Mouse (Mus musculus) forebrain, postnatal 0 days (tissue): Measurements from ENCODE around the gene Phtf1. TPM values are rescaled to one million over a fixed set of nuclear protein-coding genes. Genes with fewer than 3 reads are reported as not detected.

Source experiments
- ATAC-seq: fragments of 200-750 bp; cut with Nextera tagmentation; 2 replicates; pipeline ENCODE4 v1.8.0; 2017; ENCODE audit warnings: mild to moderate bottlenecking, moderate library complexity
- DNase-seq: peaks from one replicate; pipeline ENCODE4 v3.0.0-alpha.2; 2015
- H3K27ac ChIP-seq: fragments of 300-500 bp; sonication (generic); 2 replicates; pipeline ENCODE4 v1.5.1; 2014; ENCODE audit warnings: low read depth, mild to moderate bottlenecking, antibody characterized with exemption, low read length, moderate library complexity, mixed read lengths
- H3K27me3 ChIP-seq: fragments of 300-500 bp; sonication (generic); 2 replicates; pipeline ENCODE4 v1.6.1; 2014; ENCODE audit warnings: mild to moderate bottlenecking, low read length, mixed read lengths; ENCODE audit not compliant: insufficient read depth
- H3K36me3 ChIP-seq: fragments of 300-500 bp; sonication (generic); 2 replicates; pipeline ENCODE4 v1.6.1; 2014; ENCODE audit warnings: mild to moderate bottlenecking, moderate library complexity; ENCODE audit not compliant: insufficient read depth
- H3K4me1 ChIP-seq: fragments of 300-500 bp; sonication (generic); 2 replicates; pipeline ENCODE4 v1.6.1; 2014; ENCODE audit warnings: antibody characterized with exemption; ENCODE audit not compliant: insufficient read depth
- H3K4me2 ChIP-seq: fragments of 300-500 bp; sonication (generic); 2 replicates; pipeline ENCODE4 v1.6.1; 2014; ENCODE audit warnings: low read depth, mild to moderate bottlenecking, moderate library complexity
- H3K4me3 ChIP-seq: fragments of 300-500 bp; sonication (generic); 2 replicates; pipeline ENCODE4 v1.5.1; 2014; ENCODE audit warnings: low read depth, low read length, mixed read lengths
- H3K9ac ChIP-seq: fragments of 300-500 bp; sonication (generic); 2 replicates; pipeline ENCODE4 v1.6.1; 2014; ENCODE audit warnings: mild to moderate bottlenecking
- H3K9me3 ChIP-seq: fragments of 300-500 bp; sonication (generic); 2 replicates; pipeline ENCODE4 v1.6.1; 2016; ENCODE audit warnings: low read length
- CTCF ChIP-seq: sonication (generic); IDR thresholded peaks from 2 replicates; pipeline ENCODE4 v1.5.1; 2016; ENCODE audit warnings: antibody characterized with exemption, control low read depth, low read depth
- WGBS: fragments of 180-500 bp; shearing (Covaris S2); extraction: QIAGEN DNeasy Blood & Tissue Kit; methylation state at CpG from one replicate; pipeline ENCODE4 v1.1.7; 2014; 5-methylcytosine and 5-hydroxymethylcytosine counted together
- polyA plus RNA-seq: library from polyadenylated mRNA; unstranded; fragments of >200 nt; fragmentation: Nextera tagmentation; extraction: Ambion mirVana; gene quantifications from 2 replicates; pipeline ENCODE4 v1.2.1, GENCODE M21; 2015
- total RNA-seq: library from RNA; depleted of rRNA; stranded (reverse); fragments of >200 nt; gene quantifications from 2 replicates; pipeline ENCODE4 v1.2.3, GENCODE M21; 2014

Gene Phtf1
- total and polyA plus RNA-seq, 2 experiments from 2014 or later, result 15.3 to 31.2 TPM

DNA sequence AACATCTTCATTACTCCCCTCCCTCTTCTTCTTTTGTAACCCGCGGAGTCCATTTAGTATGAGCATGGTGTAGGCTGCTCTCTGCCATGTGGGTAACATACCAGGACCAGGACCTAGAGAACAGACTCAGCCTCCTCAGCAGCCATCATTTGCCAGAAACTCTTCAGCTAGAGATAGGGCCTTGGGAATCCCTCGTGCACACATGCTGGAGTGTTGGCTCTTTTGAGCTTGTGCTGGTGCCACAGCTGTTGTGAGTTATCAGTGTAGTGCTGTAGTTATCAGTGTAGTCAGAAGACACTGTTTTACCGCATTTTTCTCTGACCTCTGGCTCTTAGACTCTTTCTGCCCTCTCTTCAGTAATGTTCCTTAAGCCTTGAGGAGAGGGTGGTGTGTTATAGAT is 21.4 kb downstream of the Phtf1 start:
- ATAC-seq (no peak), DNase-seq (no peak)
- H3K4me3 ChIP-seq, result no peak overlapping the region
- H3K27ac ChIP-seq, result no peak overlapping the region
- no peaks in the 10 kb centered on the region for H3K9me3 ChIP-seq
- WGBS, result 93% methylated on average over 4 of the region's 4 CpGs
- H3K27me3 ChIP-seq, result no peaks in the 10 kb centered on the region
- no peak for TF ChIP-seq CTCF
- peaks cover 59% of the 10 kb centered on the region for H3K36me3 ChIP-seq
- no peaks in the 10 kb centered on the region for H3K4me1 ChIP-seq
- H3K9ac ChIP-seq, result no peak overlapping the region
- no peak overlapping the region for H3K4me2 ChIP-seq

DNA sequence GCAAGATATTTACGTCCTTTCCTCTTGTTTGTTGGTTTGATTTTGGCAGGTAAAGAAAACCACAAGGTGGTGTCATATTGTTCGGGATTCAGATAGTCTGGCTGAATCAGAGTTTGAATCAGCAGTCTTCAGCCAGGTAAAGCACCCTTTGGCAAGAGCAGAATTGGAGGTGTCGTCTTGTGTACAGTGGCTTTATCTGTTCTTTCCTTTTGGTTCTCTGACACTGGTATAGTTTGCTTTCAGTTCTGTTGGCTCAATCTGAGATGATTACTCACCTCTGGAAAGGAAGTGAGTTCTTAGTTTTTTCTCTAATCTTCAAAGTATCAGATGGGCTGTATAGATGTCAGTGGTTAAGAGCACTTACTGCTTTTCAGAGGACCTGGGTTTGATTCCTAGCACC is 23.4 kb downstream of the Phtf1 start:
- no peak for ATAC-seq
- Histone ChIP-seq H3K27me3 (no peaks in the 10 kb centered on the region), H3K4me1 (no peaks in the 10 kb centered on the region), H3K9ac (no peak overlapping the region), H3K27ac (no peak overlapping the region), H3K36me3 (peaks cover 61% of the 10 kb centered on the region), H3K9me3 (no peaks in the 10 kb centered on the region), H3K4me3 (no peak overlapping the region), H3K4me2 (no peak overlapping the region)
- 92% methylated on average over 3 of the region's 3 CpGs for WGBS
- no peak for TF ChIP-seq CTCF
- DNase-seq, result no peak

DNA sequence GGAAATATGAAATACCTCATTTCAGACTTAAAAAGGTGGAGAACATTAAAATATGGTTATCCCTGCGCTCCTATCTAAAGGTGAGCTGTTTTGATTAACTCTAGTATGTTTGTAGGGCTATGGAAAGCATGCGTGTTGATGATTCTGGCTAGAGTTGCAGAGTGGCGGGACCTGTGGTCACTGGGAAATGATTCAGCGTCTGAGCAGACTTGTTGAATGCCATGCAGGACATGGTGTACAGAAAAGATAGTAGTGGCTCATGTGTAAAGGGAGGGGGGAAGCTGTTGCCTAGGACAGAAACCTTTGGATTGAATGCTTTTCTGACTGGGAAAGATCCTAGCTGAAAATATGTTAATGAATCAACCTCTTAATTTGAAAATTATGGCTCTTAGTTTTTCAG is 30.8 kb downstream of the Phtf1 start:
- no peaks in the 10 kb centered on the region for H3K4me1 ChIP-seq
- peaks cover 64% of the 10 kb centered on the region for H3K36me3 ChIP-seq
- H3K27me3 ChIP-seq, result no peaks in the 10 kb centered on the region
- no peaks in the 10 kb centered on the region for H3K9me3 ChIP-seq
- no peak overlapping the region for H3K4me2 ChIP-seq
- H3K9ac ChIP-seq, result no peak overlapping the region
- ATAC-seq (no peak), DNase-seq (no peak)
- 96% methylated on average over 4 of the region's 4 CpGs for WGBS
- H3K4me3 ChIP-seq, result no peak overlapping the region
- H3K27ac ChIP-seq, result no peak overlapping the region
- TF ChIP-seq CTCF, result no peak

DNA sequence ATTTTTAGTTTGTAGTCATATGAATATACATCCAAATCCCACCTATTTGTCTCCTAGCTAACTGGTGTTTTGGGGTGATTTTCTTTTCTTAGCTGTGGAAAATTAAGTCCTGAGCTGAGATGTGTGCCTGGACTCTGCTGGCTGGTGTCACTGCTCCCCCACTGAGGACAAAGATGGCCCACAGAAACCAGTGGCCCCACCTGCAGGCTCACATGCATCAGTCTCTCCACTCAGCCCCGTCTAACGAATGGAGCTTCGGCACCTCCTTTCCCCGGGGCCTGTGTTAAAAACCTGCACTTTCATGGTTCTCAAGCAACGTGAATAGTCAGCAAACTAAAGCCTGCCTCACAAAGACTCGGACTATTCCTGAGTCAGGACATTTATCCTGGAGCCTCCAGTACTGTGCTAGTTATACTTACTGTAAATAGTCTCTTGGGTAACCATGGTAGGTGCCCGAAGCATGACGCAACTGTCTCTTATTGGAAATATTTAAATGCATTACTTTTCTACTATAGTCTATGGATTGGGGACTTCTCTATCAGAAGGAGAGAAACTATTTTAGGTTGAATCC is 39.1 kb downstream of the Phtf1 start:
- H3K4me2 ChIP-seq, result no peak overlapping the region
- ATAC-seq, result no peak; the same call in 1 of the 2 replicates
- no peak for TF ChIP-seq CTCF
- H3K27ac ChIP-seq, result no peak overlapping the region
- H3K27me3 ChIP-seq, result no peaks in the 10 kb centered on the region
- DNase-seq, result no peak
- WGBS, result 39% methylated on average over 8 of the region's 8 CpGs
- no peak overlapping the region for H3K9ac ChIP-seq
- H3K4me3 ChIP-seq, result no peak overlapping the region
- no peaks in the 10 kb centered on the region for H3K4me1 ChIP-seq
- no peaks in the 10 kb centered on the region for H3K9me3 ChIP-seq
- peaks cover 45% of the 10 kb centered on the region for H3K36me3 ChIP-seq

DNA sequence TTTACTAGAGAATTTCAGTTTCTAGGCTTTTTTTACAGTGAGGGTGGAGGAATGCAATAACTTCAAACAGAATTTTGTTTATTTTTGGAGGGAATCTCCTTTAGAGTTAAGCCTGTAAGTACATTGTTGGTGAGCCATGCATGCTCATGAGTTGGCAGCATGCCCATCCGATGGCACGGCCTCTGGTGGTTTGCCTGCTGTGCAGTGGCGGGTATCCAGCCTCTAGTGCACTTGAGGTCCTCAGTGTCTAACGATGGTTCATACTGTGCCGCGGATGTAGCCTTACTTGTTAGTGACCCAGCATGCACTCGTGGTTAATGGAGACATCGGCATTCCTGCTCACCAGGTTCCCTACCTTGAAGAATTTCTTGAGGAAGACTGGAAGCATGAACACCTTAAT is 39.6 kb downstream of the Phtf1 start:
- H3K36me3 ChIP-seq, result peaks cover 46% of the 10 kb centered on the region
- H3K9me3 ChIP-seq, result no peaks in the 10 kb centered on the region
- no peak overlapping the region for H3K4me2 ChIP-seq
- H3K4me3 ChIP-seq, result no peak overlapping the region
- H3K9ac ChIP-seq, result no peak overlapping the region
- H3K4me1 ChIP-seq, result no peaks in the 10 kb centered on the region
- peak; percentile 33; the same call in 1 of the 2 replicates for TF ChIP-seq CTCF
- DNase-seq (peak; percentile 50), ATAC-seq (no peak)
- H3K27me3 ChIP-seq, result no peaks in the 10 kb centered on the region
- whole genome bisulfite sequencing, result 23% methylated on average over 8 of the region's 8 CpGs
- no peak overlapping the region for H3K27ac ChIP-seq

DNA sequence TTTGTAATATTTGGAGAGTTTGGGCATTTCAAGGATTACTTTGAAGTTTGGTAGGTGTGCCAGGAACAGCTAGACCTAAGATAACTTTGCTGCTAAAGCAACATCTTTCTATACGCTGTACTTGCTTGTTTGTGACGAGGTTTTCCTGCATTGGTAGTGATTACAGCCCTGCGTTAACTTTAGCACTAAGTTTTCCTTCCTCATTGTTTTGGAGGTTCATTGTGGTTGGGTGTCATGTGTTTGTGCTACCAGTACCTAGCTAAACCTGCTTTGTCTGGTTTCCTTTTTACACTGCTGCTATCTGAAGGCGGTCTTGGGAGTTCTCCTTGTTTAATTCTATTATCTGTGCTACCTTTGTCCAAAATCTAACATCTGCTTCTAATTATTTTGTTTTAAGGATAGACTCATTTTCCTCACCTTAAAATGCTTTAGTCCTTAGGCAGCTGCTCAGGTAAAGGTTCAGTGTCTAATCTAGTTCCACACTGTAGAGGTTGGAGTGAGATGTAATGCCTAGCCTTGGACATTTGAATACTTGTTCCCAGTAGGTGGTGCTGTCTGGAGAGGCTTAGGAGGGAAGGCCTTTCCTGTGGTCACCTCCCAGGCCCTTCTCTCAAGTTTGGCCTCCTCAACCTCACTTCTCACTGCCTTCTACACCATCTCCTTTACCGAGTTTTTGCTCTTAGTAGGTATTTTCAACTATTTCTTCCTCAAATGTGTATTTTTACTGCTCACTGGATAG is 42.2 kb downstream of the Phtf1 start:
- Histone ChIP-seq H3K27ac (no peak overlapping the region), H3K4me2 (no peak overlapping the region), H3K27me3 (no peaks in the 10 kb centered on the region), H3K4me3 (no peak overlapping the region), H3K36me3 (peaks cover 38% of the 10 kb centered on the region), H3K9me3 (no peaks in the 10 kb centered on the region), H3K9ac (no peak overlapping the region), H3K4me1 (no peaks in the 10 kb centered on the region)
- ATAC-seq (no peak), DNase-seq (no peak)
- 0 out of 2 replicates have a peak, but pooled peaks have one; percentile 13 for TF ChIP-seq CTCF
- 88% methylated on average over 5 of the region's 5 CpGs for WGBS

DNA sequence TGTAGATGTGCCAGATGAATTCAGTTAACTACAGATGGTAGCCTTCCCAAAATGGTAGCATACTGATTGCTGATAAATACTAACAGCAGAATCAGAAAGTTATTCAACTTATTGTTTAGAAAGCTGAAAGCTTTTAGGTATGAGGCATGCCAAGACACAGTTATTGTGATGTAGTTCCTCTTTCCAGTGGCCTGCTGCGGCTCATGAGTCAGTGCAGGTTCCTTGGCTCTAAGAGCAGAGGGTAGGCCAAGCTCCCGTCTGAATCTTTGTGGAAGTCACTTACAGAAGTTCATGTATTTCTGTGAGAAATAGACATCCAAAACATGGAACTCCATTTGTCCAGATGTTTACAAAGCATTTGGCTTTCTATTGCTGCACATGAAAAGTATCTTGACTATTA is 44.1 kb downstream of the Phtf1 start:
- DNase-seq (no peak), ATAC-seq (no peak)
- WGBS, result 92% methylated on average over 2 of the region's 2 CpGs
- TF ChIP-seq CTCF, result no peak
- Histone ChIP-seq H3K36me3 (peaks cover 29% of the 10 kb centered on the region), H3K27me3 (no peaks in the 10 kb centered on the region), H3K27ac (no peak overlapping the region), H3K4me2 (no peak overlapping the region), H3K9ac (no peak overlapping the region), H3K4me3 (no peak overlapping the region), H3K9me3 (no peaks in the 10 kb centered on the region), H3K4me1 (no peaks in the 10 kb centered on the region)
